Mouse (Mus musculus) embryonic facial prominence, embryonic 12.5 days (tissue): ENCODE data around the gene Efna5. TPM values are rescaled to one million over a fixed set of nuclear protein-coding genes. Genes with fewer than 3 reads are reported as not detected.

Source experiments
- ATAC-seq: fragments of 200-750 bp; cut with Nextera tagmentation; 2 replicates; pipeline ENCODE4 v1.8.0; 2017; ENCODE audit not compliant: insufficient number of reproducible peaks, insufficient read depth, low FRiP score, low TSS enrichment
- H3K27ac ChIP-seq: fragments of 300-500 bp; sonication (generic); 2 replicates; pipeline ENCODE4 v1.5.1; 2016; ENCODE audit warnings: mild to moderate bottlenecking
- H3K27me3 ChIP-seq: fragments of 300-500 bp; sonication (generic); 2 replicates; pipeline ENCODE4 v1.6.1; 2016; ENCODE audit warnings: mild to moderate bottlenecking, moderate library complexity
- H3K36me3 ChIP-seq: fragments of 300-500 bp; sonication (generic); 2 replicates; pipeline ENCODE4 v1.6.1; 2016; ENCODE audit warnings: mild to moderate bottlenecking
- H3K4me1 ChIP-seq: fragments of 300-500 bp; sonication (generic); 2 replicates; pipeline ENCODE4 v1.6.1; 2016
- H3K4me2 ChIP-seq: fragments of 300-500 bp; sonication (generic); replicated peaks from 2 replicates; pipeline ENCODE4 v1.6.1; 2016; ENCODE audit warnings: mild to moderate bottlenecking, moderate library complexity
- H3K4me3 ChIP-seq: fragments of 300-500 bp; sonication (generic); 2 replicates; pipeline ENCODE4 v1.5.1; 2016; ENCODE audit warnings: mild to moderate bottlenecking
- H3K9ac ChIP-seq: fragments of 300-500 bp; sonication (generic); 2 replicates; pipeline ENCODE4 v1.6.1; 2016; ENCODE audit warnings: mild to moderate bottlenecking, moderate library complexity
- H3K9me3 ChIP-seq: fragments of 300-500 bp; sonication (generic); 2 replicates; pipeline ENCODE4 v1.6.1; 2016; ENCODE audit warnings: mild to moderate bottlenecking, moderate library complexity
- WGBS: fragments of 180-500 bp; shearing (Covaris S2); methylation state at CpG from one replicate; pipeline ENCODE4 v1.1.7; 2016; 5-methylcytosine and 5-hydroxymethylcytosine counted together
- polyA plus RNA-seq: library from polyadenylated mRNA; unstranded; fragments of >200 nt; fragmentation: Nextera tagmentation; extraction: Ambion mirVana; gene quantifications from 2 replicates; pipeline ENCODE4 v1.2.1, GENCODE M21; 2016

Gene Efna5
- polyA plus RNA-seq, 1 experiment from 2014 or later = 82.6 TPM

DNA sequence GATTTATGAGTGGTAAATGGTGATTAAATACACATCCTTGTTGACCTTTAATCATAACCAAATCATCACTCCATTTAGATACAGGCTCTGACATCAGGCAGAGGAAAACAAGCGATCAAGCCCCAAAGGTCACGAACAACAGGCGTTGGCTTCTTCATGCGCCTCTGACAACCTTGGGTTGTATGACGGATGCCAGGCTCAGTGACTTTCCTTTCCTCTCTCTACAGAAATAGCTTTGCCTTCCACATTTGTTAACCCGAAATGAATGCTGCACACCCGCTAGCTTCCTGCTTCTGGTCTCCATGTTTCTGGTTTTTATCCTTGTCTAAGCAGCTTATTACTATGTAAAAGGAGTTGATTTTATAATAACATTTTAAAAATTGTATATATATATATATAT is 244.2 kb downstream of the Efna5 start:
- ATAC-seq = no peak
- Histone ChIP-seq H3K36me3 (no peaks in the 10 kb centered on the region), H3K27ac (no peak overlapping the region), H3K4me1 (no peaks in the 10 kb centered on the region), H3K4me2 (no peak overlapping the region), H3K4me3 (no peak overlapping the region), H3K9me3 (no peaks in the 10 kb centered on the region), H3K27me3 (no peaks in the 10 kb centered on the region), H3K9ac (no peak overlapping the region)
- 81% methylated on average over 7 of the region's 7 CpGs for WGBS

DNA sequence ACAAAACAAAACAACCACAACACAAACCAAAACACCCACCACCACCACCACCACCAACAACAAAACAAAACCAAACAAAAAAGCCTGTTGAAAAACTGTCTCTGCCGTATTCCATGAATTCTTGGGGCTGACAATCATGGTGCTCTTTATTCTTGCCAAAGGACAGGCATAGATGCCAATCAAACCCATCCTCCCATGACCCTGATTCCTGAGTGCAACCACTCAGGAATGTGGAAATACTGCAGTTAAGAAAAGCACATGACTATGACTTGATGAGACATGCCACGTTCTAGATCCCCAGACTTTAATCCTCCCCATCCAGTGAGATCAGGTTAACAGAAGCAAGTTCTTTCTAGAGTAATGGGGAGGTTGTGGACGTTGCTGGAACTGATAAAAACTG is 246.2 kb downstream of the Efna5 start:
- ATAC-seq = no peak
- H3K4me2 ChIP-seq = no peak overlapping the region
- no peak overlapping the region for H3K9ac ChIP-seq
- WGBS = 66% methylated on average over 3 of the region's 3 CpGs
- no peaks in the 10 kb centered on the region for H3K36me3 ChIP-seq
- H3K27ac ChIP-seq = no peak overlapping the region
- H3K27me3 ChIP-seq = no peaks in the 10 kb centered on the region
- no peaks in the 10 kb centered on the region for H3K4me1 ChIP-seq
- no peak overlapping the region for H3K4me3 ChIP-seq
- no peaks in the 10 kb centered on the region for H3K9me3 ChIP-seq

DNA sequence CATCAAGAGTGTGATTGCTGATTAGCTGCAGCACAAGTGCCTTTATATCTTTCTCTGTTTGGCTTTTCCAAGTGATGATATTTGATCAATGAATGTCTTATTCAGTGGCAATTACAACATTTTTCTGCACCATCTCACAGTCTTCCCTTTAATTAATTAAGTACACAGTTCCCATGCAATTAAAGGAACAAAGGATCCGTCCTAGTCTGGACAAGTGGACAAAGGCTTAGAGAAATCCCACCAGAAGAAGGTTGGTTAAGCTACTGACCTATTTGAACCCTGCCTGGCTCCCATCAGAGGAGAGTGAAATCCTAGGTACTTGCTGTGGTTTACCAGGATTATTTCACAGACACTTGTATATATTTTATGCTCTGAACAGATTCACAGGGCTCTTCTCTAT is 252.6 kb downstream of the Efna5 start:
- Histone ChIP-seq H3K4me1 (peaks cover 19% of the 10 kb centered on the region), H3K27ac (no peak overlapping the region), H3K9ac (no peak overlapping the region), H3K9me3 (no peaks in the 10 kb centered on the region), H3K36me3 (no peaks in the 10 kb centered on the region), H3K4me3 (no peak overlapping the region), H3K4me2 (no peak overlapping the region), H3K27me3 (no peaks in the 10 kb centered on the region)
- ATAC-seq = no peak
- WGBS = 68% methylated on average over 1 of the region's 1 CpGs

DNA sequence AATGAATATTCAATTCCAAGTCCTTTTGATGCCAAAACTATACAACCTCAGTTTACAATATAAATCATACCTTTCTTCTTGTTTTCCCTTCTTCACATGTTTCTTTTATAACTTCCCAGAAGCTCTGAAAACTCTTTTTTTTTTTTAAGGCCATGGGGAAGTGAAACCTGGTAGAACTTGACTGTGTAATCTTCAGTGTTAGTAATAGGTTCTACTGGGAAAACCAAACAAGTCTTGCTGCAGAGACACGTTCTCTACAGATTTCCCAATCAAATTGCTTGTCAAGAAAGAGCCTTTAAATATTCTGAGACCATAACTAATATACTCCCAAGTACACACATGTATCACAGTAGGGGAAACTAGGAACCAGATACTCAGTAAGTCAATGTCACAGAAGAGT is 253.6 kb downstream of the Efna5 start:
- Histone ChIP-seq H3K9ac (no peak overlapping the region), H3K27ac (no peak overlapping the region), H3K4me1 (peaks cover 19% of the 10 kb centered on the region), H3K9me3 (no peaks in the 10 kb centered on the region), H3K27me3 (no peaks in the 10 kb centered on the region), H3K36me3 (no peaks in the 10 kb centered on the region), H3K4me3 (no peak overlapping the region), H3K4me2 (no peak overlapping the region)
- no peak for ATAC-seq
- WGBS = 82% methylated on average over 1 of the region's 1 CpGs

DNA sequence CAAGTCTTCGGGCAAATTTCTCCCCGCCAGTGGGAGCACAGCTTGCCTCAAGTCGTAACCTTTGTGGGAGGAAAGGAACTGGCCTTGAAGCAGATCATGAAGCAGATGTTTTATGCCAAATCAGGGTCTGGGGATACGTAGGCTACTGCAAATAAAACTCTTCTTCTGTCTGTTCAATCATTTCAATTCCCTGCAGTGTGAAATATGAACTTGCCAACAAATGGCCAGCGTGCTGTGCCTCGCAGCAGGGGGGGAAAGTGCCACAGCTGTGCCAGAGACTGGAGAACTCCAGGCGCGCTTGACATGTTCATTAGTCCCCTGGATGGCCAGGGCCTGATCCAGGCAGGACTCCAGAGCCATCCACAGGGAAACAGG is 255.5 kb downstream of the Efna5 start:
- 30% methylated on average over 8 of the region's 8 CpGs for WGBS
- H3K27ac ChIP-seq = no peak overlapping the region
- peaks cover 19% of the 10 kb centered on the region for H3K4me1 ChIP-seq
- no peaks in the 10 kb centered on the region for H3K9me3 ChIP-seq
- H3K4me2 ChIP-seq = no peak overlapping the region
- H3K9ac ChIP-seq = no peak overlapping the region
- H3K27me3 ChIP-seq = no peaks in the 10 kb centered on the region
- ATAC-seq = no peak
- no peaks in the 10 kb centered on the region for H3K36me3 ChIP-seq
- no peak overlapping the region for H3K4me3 ChIP-seq

DNA sequence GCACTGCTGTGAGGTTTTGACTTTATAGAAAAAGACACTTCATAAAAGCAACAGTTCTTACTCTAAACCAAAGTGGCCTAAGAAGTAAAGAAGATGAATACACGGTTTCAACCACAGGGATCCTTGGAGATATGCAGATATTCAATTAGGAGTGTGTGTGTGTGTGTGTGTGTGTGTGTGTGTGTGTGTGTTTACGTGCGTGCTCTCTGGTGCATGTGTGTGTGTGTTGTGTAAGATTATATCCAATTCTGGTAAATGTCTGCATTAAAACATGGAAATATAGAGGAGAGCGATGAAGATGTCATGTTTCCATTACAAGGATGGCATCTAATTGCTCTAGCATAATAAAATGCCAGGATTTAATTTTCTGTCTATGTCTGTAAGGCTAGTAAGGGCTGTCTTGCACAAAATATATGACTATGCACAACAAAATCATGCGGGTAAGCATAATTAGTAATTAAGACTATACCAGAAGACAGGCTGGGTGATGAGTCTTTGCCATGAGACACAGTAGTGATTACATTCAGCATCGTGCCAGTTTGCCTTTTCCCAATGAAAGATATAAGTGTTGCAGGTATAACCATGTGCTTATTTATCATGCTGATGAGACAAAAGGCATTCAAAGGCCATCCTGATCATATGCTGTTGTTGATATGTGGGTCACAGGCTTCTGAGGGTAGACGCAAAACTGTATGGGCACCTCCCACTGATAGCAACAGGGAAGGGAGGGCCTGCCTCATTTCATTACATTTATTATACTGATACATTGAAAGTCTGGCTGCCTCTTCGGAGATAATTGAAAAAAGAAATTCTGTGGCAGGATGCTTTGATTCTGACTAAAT is 256.1 kb downstream of the Efna5 start:
- ATAC-seq = no peak

DNA sequence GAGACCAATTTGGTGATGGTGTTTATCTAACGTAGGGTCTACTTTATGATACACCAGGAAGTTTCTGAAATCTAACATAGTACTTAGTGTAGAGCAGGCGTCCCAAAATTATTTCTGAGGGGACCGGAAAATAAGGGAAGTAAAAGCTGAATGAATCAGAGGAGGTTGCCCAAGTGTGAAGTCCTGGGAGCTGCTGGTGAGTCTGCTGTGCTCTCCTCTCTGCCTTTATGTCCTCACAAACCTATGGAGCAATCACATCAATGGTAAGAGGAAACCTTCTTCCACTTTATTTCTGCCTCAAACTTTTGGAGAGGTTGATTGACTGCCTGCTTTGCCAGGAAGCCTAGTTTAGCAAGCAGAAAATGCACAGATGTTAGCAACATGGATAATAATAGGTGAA is 257.9 kb downstream of the Efna5 start:
- WGBS = 86% methylated on average over 3 of the region's 3 CpGs
- ATAC-seq = no peak
- H3K4me2 ChIP-seq = no peak overlapping the region
- H3K27me3 ChIP-seq = no peaks in the 10 kb centered on the region
- no peaks in the 10 kb centered on the region for H3K36me3 ChIP-seq
- no peak overlapping the region for H3K9ac ChIP-seq
- H3K4me1 ChIP-seq = peaks cover 19% of the 10 kb centered on the region
- no peak overlapping the region for H3K27ac ChIP-seq
- no peaks in the 10 kb centered on the region for H3K9me3 ChIP-seq
- H3K4me3 ChIP-seq = no peak overlapping the region

More for the DNA sequence above, 256.1 kb downstream of the Efna5 start:
- no peak overlapping the region for H3K27ac ChIP-seq
- 70% methylated on average over 8 of the region's 8 CpGs for WGBS
- H3K4me1 ChIP-seq = peaks cover 19% of the 10 kb centered on the region
- no peaks in the 10 kb centered on the region for H3K27me3 ChIP-seq
- no peak overlapping the region for H3K4me2 ChIP-seq
- H3K4me3 ChIP-seq = no peak overlapping the region
- H3K9me3 ChIP-seq = no peaks in the 10 kb centered on the region
- H3K36me3 ChIP-seq = no peaks in the 10 kb centered on the region
- H3K9ac ChIP-seq = no peak overlapping the region

DNA sequence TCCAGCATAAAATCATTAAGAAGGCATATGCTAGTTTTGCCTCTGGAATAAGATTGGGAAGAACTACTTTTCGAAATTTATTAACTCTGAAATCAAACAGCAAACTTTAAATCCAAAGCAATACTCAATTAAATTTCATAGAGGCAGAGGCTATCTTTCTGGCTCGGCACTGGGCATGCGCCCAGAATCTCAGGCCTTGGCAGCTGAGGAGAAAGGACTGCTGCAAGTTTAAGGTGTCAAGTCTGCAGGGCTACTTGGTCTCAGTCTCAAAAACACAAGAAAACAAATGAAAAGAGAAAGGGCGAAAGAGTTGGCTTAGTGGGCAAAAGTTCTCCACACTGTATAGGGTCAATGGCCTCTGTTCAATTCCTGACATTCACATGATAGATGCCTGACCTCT is 258.6 kb downstream of the Efna5 start:
- H3K4me2 ChIP-seq = no peak overlapping the region
- H3K4me3 ChIP-seq = no peak overlapping the region
- no peak for ATAC-seq
- H3K4me1 ChIP-seq = peaks cover 22% of the 10 kb centered on the region
- H3K27ac ChIP-seq = no peak overlapping the region
- no peaks in the 10 kb centered on the region for H3K9me3 ChIP-seq
- H3K36me3 ChIP-seq = no peaks in the 10 kb centered on the region
- WGBS = 83% methylated on average over 4 of the region's 4 CpGs
- H3K9ac ChIP-seq = no peak overlapping the region
- no peaks in the 10 kb centered on the region for H3K27me3 ChIP-seq

DNA sequence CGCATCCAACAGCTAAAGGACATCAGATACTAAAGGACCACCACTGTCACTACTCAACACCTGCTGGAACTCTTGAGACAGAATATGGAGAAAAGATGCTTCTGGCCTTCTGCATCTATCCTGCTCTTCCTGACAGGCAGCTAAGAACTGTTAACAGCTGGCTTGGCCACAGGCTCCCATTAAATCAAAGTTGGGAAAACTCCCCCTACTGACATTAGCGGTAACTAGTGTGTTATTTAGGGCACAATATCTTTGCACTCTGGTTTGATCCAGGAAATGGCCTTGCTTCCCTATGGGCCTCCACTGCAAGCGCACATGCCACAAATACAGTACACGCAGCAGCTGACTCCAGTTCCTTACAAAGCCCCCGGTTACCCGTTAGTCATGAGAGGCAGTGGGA is 266.0 kb downstream of the Efna5 start:
- Histone ChIP-seq H3K4me2 (no peak overlapping the region), H3K27ac (peak overlapping the region; percentile 18; the same call in 1 of the 2 replicates), H3K36me3 (no peaks in the 10 kb centered on the region), H3K27me3 (no peaks in the 10 kb centered on the region), H3K9me3 (no peaks in the 10 kb centered on the region), H3K4me1 (peaks cover 31% of the 10 kb centered on the region), H3K9ac (no peak overlapping the region), H3K4me3 (no peak overlapping the region)
- ATAC-seq = no peak
- 59% methylated on average over 6 of the region's 6 CpGs for WGBS

DNA sequence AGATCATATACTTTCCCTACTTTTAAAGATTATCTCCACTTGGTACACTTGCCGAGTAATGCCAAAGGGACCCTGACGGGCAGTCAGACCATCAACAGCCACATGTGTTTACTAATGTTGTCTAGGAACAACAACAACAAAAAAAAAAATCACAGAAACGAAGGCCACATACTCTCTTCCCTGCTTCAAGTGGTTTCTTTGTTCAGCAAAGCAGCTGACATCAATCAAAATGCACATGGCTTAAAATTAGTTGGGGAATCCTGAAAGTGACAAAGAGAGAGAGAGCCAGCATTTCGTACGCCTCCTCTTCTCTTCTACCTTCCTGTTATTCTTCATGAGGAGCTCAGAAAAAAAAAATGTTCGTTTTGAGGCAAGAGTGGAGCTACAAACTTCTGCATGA is 266.4 kb downstream of the Efna5 start:
- H3K4me3 ChIP-seq = no peak overlapping the region
- 26% methylated on average over 6 of the region's 6 CpGs for WGBS
- H3K4me1 ChIP-seq = peaks cover 31% of the 10 kb centered on the region
- H3K27me3 ChIP-seq = no peaks in the 10 kb centered on the region
- H3K27ac ChIP-seq = peak overlapping the region; percentile 18; the same call in 1 of the 2 replicates
- H3K9me3 ChIP-seq = no peaks in the 10 kb centered on the region
- ATAC-seq = no peak
- H3K4me2 ChIP-seq = peak overlapping the region; percentile 14
- H3K36me3 ChIP-seq = no peaks in the 10 kb centered on the region
- H3K9ac ChIP-seq = no peak overlapping the region

DNA sequence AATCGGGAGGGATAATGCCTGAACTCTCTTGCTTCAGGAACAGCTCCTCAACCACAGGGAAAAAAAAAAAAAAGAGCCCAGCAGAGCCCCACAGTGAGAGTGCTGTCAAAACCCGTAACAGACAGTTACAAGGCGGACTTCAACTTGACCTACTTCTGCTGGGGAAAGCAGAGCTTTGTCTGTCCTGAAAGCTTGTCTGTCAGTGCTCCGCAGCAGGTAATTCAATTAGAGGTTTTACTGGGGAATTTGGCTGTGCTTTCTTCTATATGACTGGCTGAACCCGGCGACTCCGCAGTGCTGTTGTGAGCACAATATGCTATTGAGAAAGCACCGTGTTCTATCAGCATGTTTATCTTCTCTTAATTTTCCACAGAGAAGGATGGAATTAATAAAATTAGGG is 266.9 kb downstream of the Efna5 start:
- H3K9me3 ChIP-seq = no peaks in the 10 kb centered on the region
- 6% methylated on average over 8 of the region's 8 CpGs for WGBS
- H3K9ac ChIP-seq = no peak overlapping the region
- H3K4me3 ChIP-seq = no peak overlapping the region
- H3K36me3 ChIP-seq = no peaks in the 10 kb centered on the region
- H3K27me3 ChIP-seq = no peaks in the 10 kb centered on the region
- H3K4me2 ChIP-seq = peak overlapping the region; percentile 14
- ATAC-seq = 0 out of 2 replicates have a peak, but pooled peaks have one; percentile 41
- H3K27ac ChIP-seq = peak overlapping the region; percentile 18; the same call in 1 of the 2 replicates
- peaks cover 31% of the 10 kb centered on the region for H3K4me1 ChIP-seq

DNA sequence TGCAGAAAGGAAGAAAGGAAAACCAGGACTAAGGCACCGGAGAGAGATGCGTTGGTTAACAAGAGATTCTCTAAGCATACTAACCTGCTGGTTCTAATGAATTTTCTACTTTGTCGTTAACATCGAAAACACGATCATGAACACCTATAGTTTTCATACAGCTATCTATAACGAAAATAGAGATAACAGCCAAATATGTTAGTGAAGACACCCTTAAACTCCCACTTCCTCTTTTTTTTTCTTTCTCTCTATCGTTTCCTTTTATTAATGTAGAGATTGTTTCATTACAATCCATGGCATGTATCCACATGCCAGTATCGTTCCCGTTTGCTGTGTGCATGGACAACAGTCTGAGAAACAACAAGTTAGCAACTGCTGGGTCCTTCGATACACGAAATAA is 267.9 kb downstream of the Efna5 start:
- 95% methylated on average over 11 of the region's 11 CpGs for WGBS
- H3K9ac ChIP-seq = no peak overlapping the region
- no peak overlapping the region for H3K27ac ChIP-seq
- H3K4me2 ChIP-seq = no peak overlapping the region
- peaks cover 31% of the 10 kb centered on the region for H3K4me1 ChIP-seq
- no peaks in the 10 kb centered on the region for H3K27me3 ChIP-seq
- H3K9me3 ChIP-seq = no peaks in the 10 kb centered on the region
- ATAC-seq = no peak
- H3K36me3 ChIP-seq = no peaks in the 10 kb centered on the region
- H3K4me3 ChIP-seq = no peak overlapping the region
